Comparison of ENCODE assay signal across 9 mouse cellular contexts in the genomic region with DNA sequence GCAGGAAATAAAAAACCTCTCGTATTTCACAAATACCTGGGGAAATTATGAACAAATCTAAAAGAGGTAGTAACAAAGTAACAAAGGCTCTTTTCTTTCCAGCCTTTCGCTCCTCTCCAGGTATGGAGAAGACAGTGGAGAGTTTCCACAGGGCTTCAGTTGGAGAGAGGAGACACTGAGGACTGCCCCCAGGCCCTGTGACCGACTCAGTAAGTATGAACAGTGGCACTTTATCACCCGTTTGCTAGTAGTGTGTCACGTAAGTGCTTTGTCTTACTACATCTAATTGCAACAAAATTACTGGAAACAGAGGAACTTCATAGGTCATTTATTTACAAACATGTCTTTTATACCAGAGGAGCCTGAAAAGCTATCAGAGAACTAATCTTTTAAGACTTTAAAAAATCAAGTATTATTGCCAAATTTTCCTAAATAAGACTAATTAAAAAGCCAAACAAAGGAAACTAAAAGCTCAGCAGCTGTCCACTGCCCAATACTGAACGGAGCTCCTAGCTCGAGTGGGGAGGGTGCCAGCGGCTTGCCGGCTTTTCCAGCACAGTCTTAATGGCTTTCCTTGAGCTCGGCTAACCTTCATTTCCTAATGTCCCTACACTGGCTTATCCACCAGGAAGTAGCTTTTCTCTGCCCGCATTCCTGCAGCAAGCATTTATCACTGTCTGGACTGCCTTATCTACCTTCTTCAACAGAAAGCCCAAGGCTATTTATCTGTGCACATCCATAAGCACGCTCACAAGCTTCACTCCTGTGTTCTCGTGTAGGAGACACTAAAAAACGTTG. TPM values are rescaled to one million over a fixed set of nuclear protein-coding genes. Genes with fewer than 3 reads are reported as not detected.
DNase-seq lines count a peak whose midpoint lies in the region; ATAC-seq and TF ChIP-seq lines count a peak whose summit lies in the region.
"Had no signal": no experiment of that assay in that cellular context is flagged by ENCODE, and none has a peak within 500 bp of the region (broad histone marks: within the 10 kb centered on the region; RNA-seq: fewer than 3 reads in every experiment).

No protein-coding gene starts in this region.

- WGBS in embryonic facial prominence, embryonic 13.5 days, result 24% methylated on average over 14 of the region's 14 CpGs
- 16% methylated on average over 14 of the region's 14 CpGs for WGBS in neural tube, embryonic 15.5 days

- no peak for ATAC-seq in embryonic facial prominence, embryonic 13.5 days (ENCODE audit: insufficient number of reproducible peaks, insufficient read depth, low FRiP score, low TSS enrichment, low read depth)
- peak; percentile 53; the same call in 1 of the 2 replicates for ATAC-seq in neural tube, embryonic 15.5 days (ENCODE audit: low FRiP score)

- 0 out of 2 replicates have a peak, but pooled peaks cover 3% of the 10 kb centered on the region for H3K36me3 ChIP-seq in embryonic facial prominence, embryonic 13.5 days
- no peaks in the 10 kb centered on the region for H3K36me3 ChIP-seq in neural tube, embryonic 15.5 days

- DNase-seq in layer of hippocampus, adult 2 months (ENCODE audit: low spot score in 2 of 2), result no peak
- no peak for DNase-seq in layer of hippocampus, adult 8-10 months (ENCODE audit: low spot score in 2 of 2)
- DNase-seq in heart, postnatal 4 days, result peak; percentile 57
- DNase-seq in liver, result peak; percentile 13
- no peak for DNase-seq in B cell, adult 2 months
- no peak for DNase-seq in thymus, postnatal 10 days (ENCODE audit: low spot score in 2 of 2)

- H3K9me3 ChIP-seq in embryonic facial prominence, embryonic 13.5 days, result no peaks in the 10 kb centered on the region
- H3K9me3 ChIP-seq in neural tube, embryonic 15.5 days (replicated peaks), result no peaks in the 10 kb centered on the region

- H3K9ac ChIP-seq in embryonic facial prominence, embryonic 13.5 days, result 0 out of 2 replicates have a peak overlapping the region, but pooled peaks have one; percentile 23
- 0 out of 2 replicates have a peak overlapping the region, but pooled peaks have one; percentile 22 for H3K9ac ChIP-seq in neural tube, embryonic 15.5 days (replicated peaks)

- peak overlapping the region; percentile 83 for H3K27ac ChIP-seq in layer of hippocampus, adult 2 months
- peak overlapping the region; percentile 99 for H3K27ac ChIP-seq in embryonic facial prominence, embryonic 13.5 days
- H3K27ac ChIP-seq in neural tube, embryonic 15.5 days (replicated peaks), result peak overlapping the region; percentile 85

- peak overlapping the region; percentile 29 for H3K4me3 ChIP-seq in layer of hippocampus, adult 2 months
- H3K4me3 ChIP-seq in embryonic facial prominence, embryonic 13.5 days, result no peak overlapping the region
- H3K4me3 ChIP-seq in neural tube, embryonic 15.5 days (replicated peaks), result no peak overlapping the region

- peaks cover 79% of the 10 kb centered on the region for H3K4me1 ChIP-seq in embryonic facial prominence, embryonic 13.5 days
- peaks cover 49% of the 10 kb centered on the region for H3K4me1 ChIP-seq in neural tube, embryonic 15.5 days

- H3K27me3 ChIP-seq in embryonic facial prominence, embryonic 13.5 days, result no peaks in the 10 kb centered on the region
- H3K27me3 ChIP-seq in neural tube, embryonic 15.5 days (replicated peaks), result no peaks in the 10 kb centered on the region

- no peak for TF ChIP-seq CTCF in layer of hippocampus, adult 2 months (conservative IDR thresholded peaks at IDR 0.05)

- H3K4me2 ChIP-seq in embryonic facial prominence, embryonic 13.5 days, result peak overlapping the region; percentile 55
- peak overlapping the region; percentile 41 for H3K4me2 ChIP-seq in neural tube, embryonic 15.5 days

RNA-seq across cellular contexts. Expression of a gene that starts 19.6 kb away (rescaled TPM):
- 1 to 10 TPM; 7.3 to 7.7 TPM for total RNA-seq in layer of hippocampus, adult 2 months (2021)
- 1 to 10 TPM; 5.2 to 8.1 (median 6.7) TPM for total RNA-seq in layer of hippocampus, adult 8-10 months (2022)
- 23.4 and 23.9 TPM in 2 replicates for polyA plus RNA-seq in embryonic facial prominence, embryonic 13.5 days (2015; fragmentation: Nextera tagmentation; extraction: Ambion mirVana)
- 1 to 10 TPM; 4.2 to 8.0 TPM for total RNA-seq in heart, postnatal 4 days (2021)
- 10.7 and 11.6 TPM in 2 replicates for polyA plus RNA-seq in neural tube, embryonic 15.5 days (2015; fragmentation: Nextera tagmentation; extraction: Ambion mirVana)

RNA-seq across cellular contexts. Expression of a gene that starts 34.9 kb away (rescaled TPM):
- not detected for total RNA-seq in layer of hippocampus, adult 2 months (2021)
- total RNA-seq in layer of hippocampus, adult 8-10 months (2022), result not detected
- polyA plus RNA-seq in embryonic facial prominence, embryonic 13.5 days (2015; fragmentation: Nextera tagmentation; extraction: Ambion mirVana), result 0.34 and 0.87 TPM in 2 replicates
- 1 to 10 TPM; 3.4 to 3.7 TPM for total RNA-seq in heart, postnatal 4 days (2021)
- 0.50 and 7.6 TPM in 2 replicates for polyA plus RNA-seq in neural tube, embryonic 15.5 days (2015; fragmentation: Nextera tagmentation; extraction: Ambion mirVana)
- total RNA-seq: gastrocnemius, postnatal 36 days had no signal

RNA-seq across cellular contexts. Expression of a gene that starts 49.4 kb away (rescaled TPM):
- 10 to 100 TPM; 45.2 to 47.5 TPM for total RNA-seq in layer of hippocampus, adult 2 months (2021)
- total RNA-seq in layer of hippocampus, adult 8-10 months (2022), result 10 to 100 TPM; 43.1 to 65.9 (median 50.6) TPM
- 874 and 912 TPM in 2 replicates for polyA plus RNA-seq in embryonic facial prominence, embryonic 13.5 days (2015; fragmentation: Nextera tagmentation; extraction: Ambion mirVana)
- total RNA-seq in heart, postnatal 4 days (2021), result 100 to 1,000 TPM; 504 to 641 TPM
- 378 and 417 TPM in 2 replicates for polyA plus RNA-seq in neural tube, embryonic 15.5 days (2015; fragmentation: Nextera tagmentation; extraction: Ambion mirVana)

Comparison
In these comparisons a context has a peak if more than half of its experiments do, and no peak if none do; other contexts are left out.
1. DNase-seq: peak in heart, postnatal 4 days (single experiment) and liver (single experiment); none in layer of hippocampus, adult 2 months (0 of 2), layer of hippocampus, adult 8-10 months (0 of 2), B cell, adult 2 months (0 of 2) and thymus, postnatal 10 days (0 of 2).
2. RNA of a gene that starts 34.9 kb away (total RNA-seq): 3.4 to 3.7 TPM in heart, postnatal 4 days; not detected in layer of hippocampus, adult 2 months and not detected in layer of hippocampus, adult 8-10 months; every median in the first group is over 4 times any median in the second.
3. RNA of a gene that starts 49.4 kb away (total RNA-seq): 504 to 641 TPM in heart, postnatal 4 days; 43.1 to 65.9 TPM in layer of hippocampus, adult 8-10 months and 45.2 to 47.5 TPM in layer of hippocampus, adult 2 months; every median in the first group is over 4 times any median in the second.
4. Peak in every context shown above with its lines, with median percentiles within 50 percentile points of each other: H3K27ac ChIP-seq.